Mouse (Mus musculus) CH12.LX (cell line): ENCODE measurements around the gene RPS10-NUDT3.

ENCODE experiments used
- ETS1 ChIP-seq: conservative IDR thresholded peaks from 2 replicates; pipeline ENCODE4 v1.6.1; 2012; ENCODE audit warnings: low read depth, mild to moderate bottlenecking, inconsistent platforms, low read length, improper control_type of control experiment, moderate library complexity
- POLR2A ChIP-seq: IDR thresholded peaks from 2 replicates; pipeline ENCODE4 v1.6.1; 2011; ENCODE audit warnings: low read depth, mild to moderate bottlenecking, improper control_type of control experiment, low read length

- TF ChIP-seq ETS1 (no peak), POLR2A (no peak)
Observed at GRCm38 (mm10) chr17:27600286-27600685, 34.7 kb downstream of the RPS10-NUDT3 start.
